ENCODE assay signal across 9 mouse cellular contexts in the genomic region with DNA sequence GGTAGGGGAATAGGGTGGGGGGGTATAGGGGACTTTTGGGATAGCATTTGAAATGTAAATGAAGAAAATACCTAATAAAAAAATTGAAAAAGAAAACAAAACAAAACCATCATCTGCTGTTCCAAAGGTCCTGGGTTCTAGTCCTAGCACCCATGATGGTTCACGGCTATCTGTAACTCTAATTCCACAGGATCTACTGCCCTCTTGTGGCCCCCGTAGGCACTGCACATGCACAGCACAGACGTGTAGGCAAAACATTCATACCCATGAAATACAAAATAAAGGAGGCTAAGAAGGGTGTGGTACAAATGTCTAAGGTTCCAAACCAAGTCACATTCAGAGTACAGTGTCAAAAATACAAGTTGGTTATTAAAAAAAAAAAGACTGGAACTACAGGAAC. TPM values are rescaled to one million over a fixed set of nuclear protein-coding genes. Genes with fewer than 3 reads are reported as not detected.
DNase-seq lines count a peak whose midpoint lies in the region; ATAC-seq lines count a peak whose summit lies in the region.
"Had no signal": no experiment of that assay in that cellular context is flagged by ENCODE, and none has a peak within 500 bp of the region (broad histone marks: within the 10 kb centered on the region; RNA-seq: fewer than 3 reads in every experiment).

No protein-coding gene starts in this region.

- intact Hi-C loops in heart, postnatal 14 days (cut with DNase I), result no loop called here

- H3K27me3 ChIP-seq in heart, embryonic 12.5 days (replicated peaks), result 0 out of 2 replicates have a peak, but pooled peaks cover 3% of the 10 kb centered on the region
- H3K27me3 ChIP-seq in embryonic facial prominence, embryonic 10.5 days (replicated peaks; ENCODE audit: low read depth, poor library complexity, severe bottlenecking), result no peaks in the 10 kb centered on the region
- H3K27me3 ChIP-seq: embryonic facial prominence, embryonic 12.5 days had no signal

- H3K9ac ChIP-seq in heart, embryonic 12.5 days, result no peak overlapping the region
- H3K9ac ChIP-seq: embryonic facial prominence, embryonic 12.5 days had no signal

- no peak for ATAC-seq in heart, embryonic 12.5 days (ENCODE audit: insufficient number of reproducible peaks, low FRiP score)

- no peak overlapping the region for H3K27ac ChIP-seq in heart, embryonic 12.5 days (ENCODE audit: poor library complexity, severe bottlenecking)
- no peak overlapping the region for H3K27ac ChIP-seq in embryonic facial prominence, embryonic 10.5 days (replicated peaks)
- H3K27ac ChIP-seq: embryonic facial prominence, embryonic 12.5 days had no signal

- no peaks in the 10 kb centered on the region for H3K9me3 ChIP-seq in heart, embryonic 12.5 days (replicated peaks)
- H3K9me3 ChIP-seq in embryonic facial prominence, embryonic 10.5 days, result no peaks in the 10 kb centered on the region
- H3K9me3 ChIP-seq: embryonic facial prominence, embryonic 12.5 days had no signal

- H3K36me3 ChIP-seq in heart, embryonic 12.5 days, result no peaks in the 10 kb centered on the region
- no peaks in the 10 kb centered on the region for H3K36me3 ChIP-seq in embryonic facial prominence, embryonic 10.5 days (replicated peaks)
- H3K36me3 ChIP-seq: embryonic facial prominence, embryonic 12.5 days had no signal

- WGBS in heart, embryonic 12.5 days, result 44% methylated on average over 3 of the region's 3 CpGs
- WGBS in embryonic facial prominence, embryonic 10.5 days, result 42% methylated on average over 3 of the region's 3 CpGs

- no peak overlapping the region for H3K4me2 ChIP-seq in heart, embryonic 12.5 days
- H3K4me2 ChIP-seq: embryonic facial prominence, embryonic 12.5 days had no signal

- H3K4me1 ChIP-seq in heart, embryonic 12.5 days (replicated peaks), result no peaks in the 10 kb centered on the region
- no peaks in the 10 kb centered on the region for H3K4me1 ChIP-seq in embryonic facial prominence, embryonic 10.5 days
- H3K4me1 ChIP-seq: embryonic facial prominence, embryonic 12.5 days had no signal

- H3K4me3 ChIP-seq in heart, embryonic 12.5 days, result no peak overlapping the region
- no peak overlapping the region for H3K4me3 ChIP-seq in embryonic facial prominence, embryonic 10.5 days
- H3K4me3 ChIP-seq: embryonic facial prominence, embryonic 12.5 days had no signal

- peak; percentile 16 to 19 for DNase-seq in heart, postnatal 14 days
- DNase-seq in urinary bladder, postnatal 14 days (ENCODE audit: low spot score), result peak; percentile 24
- no peak for DNase-seq in urinary bladder, adult 18-20 months (ENCODE audit: low spot score in 2 of 2)
- peak; percentile 29 for DNase-seq in embryonic facial prominence, embryonic 10.5 days (ENCODE audit: low spot score)
- peak; percentile 46 for DNase-seq in testis, postnatal 14 days (ENCODE audit: low spot score)
- no peak for DNase-seq in Muller cell, postnatal 12 days (ENCODE audit: inconsistent ontology term)
- no peak for DNase-seq in layer of hippocampus, adult 9-10 months (ENCODE audit: low spot score)

RNA-seq across cellular contexts. Expression of a gene that starts 4.1 kb away (rescaled TPM):
- under 1 TPM in 1 of 2 experiments, not detected in 1; 0.07 TPM for total RNA-seq in heart, postnatal 14 days (2021)
- polyA plus RNA-seq in heart, embryonic 12.5 days (2016; fragmentation: Nextera tagmentation; extraction: Ambion mirVana), result not detected in 2 replicates
- 0.13 and 0.25 TPM in 2 replicates for polyA plus RNA-seq in embryonic facial prominence, embryonic 10.5 days (2016; fragmentation: Nextera tagmentation; extraction: Ambion mirVana)

RNA-seq across cellular contexts. Expression of a gene that starts 26.8 kb away (rescaled TPM):
- total RNA-seq in heart, postnatal 14 days (2021), result not detected
- polyA plus RNA-seq in heart, embryonic 12.5 days (2016; fragmentation: Nextera tagmentation; extraction: Ambion mirVana), result not detected in 2 replicates
- polyA plus RNA-seq in embryonic facial prominence, embryonic 10.5 days (2016; fragmentation: Nextera tagmentation; extraction: Ambion mirVana), result 0.05 and 0.06 TPM in 2 replicates

Comparison
In these comparisons a context has a peak if more than half of its experiments do, and no peak if none do; other contexts are left out.
1. DNase-seq: peak in heart, postnatal 14 days (2 of 2), urinary bladder, postnatal 14 days (single experiment), embryonic facial prominence, embryonic 10.5 days (single experiment) and testis, postnatal 14 days (single experiment); none in urinary bladder, adult 18-20 months (0 of 2), Muller cell, postnatal 12 days (single experiment) and layer of hippocampus, adult 9-10 months (single experiment).